Mouse (Mus musculus) urinary bladder, postnatal 25 days (tissue): ENCODE measurements around the gene Tmem259.
A peak's percentile ranks its signal among the peaks of the same experiment; 100 is the strongest.
"Not testable (repeated sequence)": the region's sequence is repeated elsewhere in the genome, so short reads cannot be mapped to it uniquely, and the experiment has no call there.

Experiments used
- DNase-seq: peaks from one replicate; pipeline ENCODE4 v3.0.0; 2022; ENCODE audit warnings: low spot score

Tmem259 gene

DNA sequence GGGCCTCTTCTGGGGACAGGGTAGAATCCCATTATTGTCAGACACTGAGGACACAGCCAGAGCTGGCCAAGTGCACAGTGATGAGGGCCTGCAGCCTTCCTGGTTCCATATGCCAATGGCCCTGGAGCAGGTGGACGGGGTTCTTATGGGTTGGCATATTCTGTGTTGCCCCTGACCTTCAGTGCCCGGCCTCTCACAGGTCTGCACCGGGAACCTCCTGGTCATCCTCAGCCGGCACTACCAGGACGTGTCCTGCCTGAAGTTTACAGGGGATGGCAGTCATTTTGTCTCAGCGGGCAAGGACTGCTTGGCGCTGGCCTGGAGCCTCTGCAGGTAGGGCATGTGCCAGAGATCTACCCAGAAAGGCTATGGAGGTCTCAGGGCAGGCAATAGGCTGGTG lies 19.4 kb downstream of the Tmem259 start:
- DNase-seq = no peak

DNA sequence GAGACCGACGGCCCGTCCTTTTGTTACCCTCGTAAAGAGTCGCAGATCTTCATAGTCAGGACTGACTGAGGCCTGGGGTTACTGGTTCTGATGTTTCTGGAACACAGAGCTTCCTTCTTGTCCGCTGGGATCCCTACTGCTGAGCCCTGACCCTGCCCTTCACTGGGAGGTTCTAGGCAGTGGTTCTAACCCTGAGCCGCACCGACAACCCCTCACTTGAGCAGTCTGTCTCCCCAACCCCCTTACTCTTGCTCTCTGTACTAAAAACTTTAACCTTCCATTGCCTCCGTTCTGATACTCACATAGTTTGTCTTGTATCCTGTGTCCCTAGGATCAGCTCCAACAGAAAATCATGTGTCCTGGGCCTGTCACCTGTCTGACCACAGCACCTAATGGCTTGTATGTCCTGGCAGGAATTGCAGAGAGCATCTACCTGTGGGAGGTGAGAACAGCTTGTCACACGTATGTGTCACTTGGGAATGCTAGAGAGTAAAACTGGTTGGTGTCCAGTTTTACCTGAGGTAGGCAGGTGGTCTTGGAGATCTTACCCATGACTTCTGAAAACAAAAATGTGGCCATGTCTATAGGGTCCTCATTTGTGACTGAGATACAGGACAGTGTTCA lies 23.3 kb downstream of the Tmem259 start:
- no peak for DNase-seq

- peak; percentile 99 for DNase-seq
Measured at GRCm38 (mm10) chr10:79959847-79960601, 24.1 kb downstream of the Tmem259 start, which contains the start of gene Wdr18. Gene Wdr18 (plus strand): TSS chr10:79960152.

- not testable (repeated sequence) for DNase-seq
Measured at GRCm38 (mm10) chr10:79959412-79959811, 24.7 kb downstream of the Tmem259 start.

- DNase-seq = peak; percentile 73
Measured at GRCm38 (mm10) chr10:79958140-79958816, 25.9 kb downstream of the Tmem259 start.

GRCm38 (mm10) chr10:79956643-79957154 lies 27.4 kb downstream of the Tmem259 start:
- no peak for DNase-seq

GRCm38 (mm10) chr10:79955691-79956090 lies 28.4 kb downstream of the Tmem259 start:
- no peak for DNase-seq

DNA sequence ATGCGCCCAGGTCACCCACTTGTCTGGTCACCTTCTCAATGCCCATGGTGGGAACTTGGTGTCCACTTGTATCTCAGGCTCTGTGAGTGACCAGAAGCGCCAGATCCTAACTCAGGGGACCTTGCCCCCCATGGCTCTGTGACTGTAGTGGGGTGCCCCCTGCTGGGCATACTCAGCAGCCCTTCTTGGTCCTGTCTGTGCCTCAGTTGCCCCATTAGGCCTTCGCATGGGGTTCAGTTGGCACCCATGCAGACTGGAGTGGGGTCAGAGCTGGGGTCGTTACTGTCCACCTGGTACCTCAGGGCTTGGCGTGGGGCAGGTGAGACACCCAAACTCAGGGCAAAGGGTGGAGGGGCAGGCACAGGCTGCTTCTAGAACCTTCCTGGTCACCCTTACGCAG lies 30.2 kb downstream of the Tmem259 start:
- DNase-seq = no peak

DNA sequence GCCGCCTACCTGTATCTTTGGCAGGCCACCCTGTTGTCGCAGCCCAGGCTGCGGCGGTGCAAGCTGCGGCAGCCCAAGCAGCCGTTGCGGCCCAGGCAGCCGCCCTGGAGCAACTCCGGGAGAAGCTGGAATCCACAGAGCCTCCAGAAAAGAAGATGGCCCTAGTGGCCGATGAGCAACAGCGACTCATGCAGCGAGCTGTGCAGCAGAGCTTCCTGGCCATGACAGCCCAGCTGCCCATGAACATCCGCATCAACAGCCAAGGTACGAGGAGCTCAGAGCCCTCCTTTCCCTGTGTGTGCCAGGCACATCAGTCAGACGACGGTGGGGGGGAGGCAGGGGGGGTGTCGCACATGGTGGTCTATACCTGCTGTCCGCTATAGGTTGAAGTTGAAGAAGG lies 33.5 kb downstream of the Tmem259 start:
- DNase-seq = no peak

- no peak for DNase-seq
Measured at GRCm38 (mm10) chr10:79949873-79950272, 34.3 kb downstream of the Tmem259 start.

DNA sequence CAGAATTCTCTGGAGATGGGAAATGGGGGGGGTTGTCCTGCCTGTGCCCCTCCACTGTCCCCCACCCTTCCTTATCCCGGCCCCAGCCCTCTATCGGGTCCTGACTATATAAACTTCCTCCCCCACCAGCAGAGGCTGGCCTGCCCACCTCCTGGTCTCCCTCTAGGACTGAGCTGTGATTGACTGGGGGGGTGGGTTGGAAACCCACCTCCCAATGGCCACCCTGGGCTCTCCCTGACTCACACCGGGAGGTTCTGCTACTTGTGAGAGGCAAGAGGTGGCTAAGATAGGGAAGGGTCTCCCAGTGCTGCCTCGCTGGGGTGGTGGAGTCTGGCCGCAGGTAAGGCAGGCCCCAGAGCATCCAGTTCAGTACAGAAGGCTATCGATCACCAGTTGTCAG lies 36.6 kb downstream of the Tmem259 start:
- DNase-seq = no peak

DNA sequence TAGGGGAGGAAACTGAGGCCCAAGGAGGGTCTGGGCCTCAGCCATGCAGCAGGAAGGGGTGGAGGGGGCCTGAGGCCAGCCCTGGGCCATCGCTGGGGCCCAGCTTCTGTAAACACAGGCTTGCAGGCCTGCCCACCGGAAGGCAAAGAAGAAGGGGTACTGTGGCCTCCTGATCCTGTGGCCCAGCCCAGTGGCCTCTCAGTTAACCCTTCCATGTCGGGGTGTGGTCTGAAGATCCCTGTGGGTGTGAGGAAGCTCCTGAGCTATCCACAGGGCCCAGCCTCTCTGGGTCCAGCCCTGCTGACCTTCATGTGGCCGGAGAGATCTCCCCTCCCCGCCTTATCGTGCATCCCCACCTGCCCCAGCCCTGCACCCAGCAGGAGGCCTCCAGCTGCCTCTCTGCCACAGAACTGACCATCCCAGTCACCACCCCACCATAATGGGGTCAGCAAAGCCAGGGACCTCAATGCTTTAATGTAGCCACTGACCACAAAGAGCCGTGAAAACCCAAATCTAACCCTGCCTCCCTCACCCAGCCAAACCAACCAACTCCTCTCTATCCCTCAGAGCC lies 37.3 kb downstream of the Tmem259 start:
- no peak for DNase-seq

- DNase-seq = peak; percentile 39
Measured at GRCm38 (mm10) chr10:79945507-79946234, 38.5 kb downstream of the Tmem259 start.

DNA sequence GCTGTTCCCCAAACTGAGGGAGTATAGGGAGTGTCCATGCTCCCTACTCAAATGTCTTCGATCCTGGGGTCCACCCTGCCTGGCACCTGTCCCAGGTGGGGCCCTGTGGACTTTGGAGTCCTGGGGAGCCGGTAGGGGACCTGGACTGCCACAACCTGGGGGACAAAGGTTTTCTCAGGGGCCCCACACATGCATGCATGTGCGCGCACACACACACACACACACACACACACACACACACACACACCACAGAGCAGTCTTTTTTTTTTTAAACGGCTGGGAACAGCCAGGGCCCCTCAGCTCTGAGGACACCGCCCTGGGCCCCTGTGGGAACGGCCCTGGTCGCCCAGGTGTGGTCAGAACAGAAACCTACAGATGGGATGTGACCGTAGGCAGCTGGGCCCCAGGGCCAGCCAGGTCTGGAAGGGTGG lies 40.6 kb downstream of the Tmem259 start:
- no peak for DNase-seq

GRCm38 (mm10) chr10:79942988-79943387 lies 41.1 kb downstream of the Tmem259 start:
- DNase-seq = no peak

DNA sequence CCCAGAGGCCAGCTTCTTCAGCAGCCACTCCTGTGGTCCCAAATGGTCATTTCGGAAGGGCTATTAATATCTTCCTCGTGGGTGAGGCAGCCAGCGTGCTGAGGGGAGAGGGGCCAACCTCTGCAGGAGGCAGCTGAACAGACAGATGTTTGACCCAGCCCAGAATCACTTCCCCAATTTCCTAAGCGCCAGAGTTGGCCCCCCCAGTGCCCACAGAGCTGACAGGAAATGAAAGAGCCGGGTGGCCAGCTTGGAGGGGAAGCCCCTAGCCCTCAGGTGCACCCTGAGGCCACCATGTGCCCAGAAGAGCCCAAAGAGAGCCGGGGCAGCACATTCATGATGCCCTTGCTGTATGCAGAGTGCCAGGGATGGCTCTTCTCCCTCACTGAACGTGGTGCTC lies 43.4 kb downstream of the Tmem259 start:
- DNase-seq = no peak

- no peak for DNase-seq
Measured at GRCm38 (mm10) chr10:79937775-79938526, 46.2 kb downstream of the Tmem259 start.

DNA sequence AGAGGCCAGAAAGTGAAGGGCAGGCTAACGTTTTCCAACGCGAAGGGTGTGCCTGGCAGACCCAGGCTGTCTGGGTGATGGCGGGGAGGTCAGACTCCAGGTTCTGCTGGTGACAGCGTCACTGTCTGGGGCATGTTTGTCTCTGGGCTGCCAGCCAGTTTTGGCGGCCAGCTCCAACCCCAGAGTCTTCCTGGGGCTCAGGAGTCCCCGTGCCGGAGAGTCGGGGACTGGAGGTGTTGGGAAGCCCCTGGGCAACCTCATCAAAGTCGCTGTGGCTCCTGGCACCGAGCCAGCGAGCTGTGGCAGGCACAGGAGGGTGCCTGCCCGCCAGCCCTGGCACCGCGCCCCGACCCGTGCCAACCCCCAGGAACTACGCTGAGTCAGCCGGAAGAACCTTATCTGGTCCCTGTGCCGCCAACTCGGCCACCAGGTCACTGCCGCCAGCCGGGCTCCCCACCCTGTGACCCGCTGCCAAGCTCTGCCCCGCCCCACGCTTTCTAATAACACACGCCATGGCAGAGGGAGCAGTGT lies 47.2 kb downstream of the Tmem259 start:
- DNase-seq = peak; percentile 81

DNA sequence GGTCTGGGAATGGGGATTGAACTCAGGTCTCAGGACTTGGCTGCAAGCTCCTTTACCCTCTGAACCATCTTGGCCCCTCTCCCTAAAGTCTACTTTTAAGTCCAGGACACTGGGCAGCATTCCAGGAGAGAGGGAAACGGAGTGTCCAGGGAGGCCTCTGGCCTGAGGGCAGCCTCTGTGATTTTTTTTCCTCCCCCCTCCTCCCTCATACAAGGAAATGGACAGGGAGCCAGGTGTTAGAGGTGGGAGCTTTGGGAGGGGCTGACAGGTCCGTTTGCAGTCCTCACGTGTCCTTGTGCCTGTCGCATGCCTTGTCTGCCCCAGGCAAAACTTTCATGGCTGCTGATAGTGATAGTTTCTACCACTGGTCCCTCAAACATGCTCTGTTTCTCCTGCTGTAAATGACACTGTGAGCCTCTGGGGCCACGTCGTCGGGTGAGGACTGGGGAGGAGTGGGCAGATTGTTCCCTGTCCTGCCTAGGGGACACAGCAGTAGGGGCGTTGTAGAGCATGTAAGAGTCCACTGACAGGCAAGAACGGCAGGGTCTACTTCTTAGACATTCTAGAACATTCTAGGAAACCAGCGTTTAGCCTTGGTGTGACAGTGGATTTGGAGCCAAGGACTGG lies 47.7 kb downstream of the Tmem259 start:
- DNase-seq = no peak
